Mouse (Mus musculus) forebrain, embryonic 10.5 days (tissue): ENCODE measurements around the gene Tet3. TPM values are rescaled to one million over a fixed set of nuclear protein-coding genes. Genes with fewer than 3 reads are reported as not detected.

Source experiments
- DNase-seq: peaks from one replicate; pipeline ENCODE4 v3.0.0-alpha.2; 2017; ENCODE audit warnings: low spot score; ENCODE audit errors: extremely low spot score
- H3K27ac ChIP-seq: fragments of 300-500 bp; sonication (generic); 2 replicates; pipeline ENCODE4 v1.5.1; 2016; ENCODE audit warnings: mild to moderate bottlenecking
- H3K27me3 ChIP-seq: fragments of 300-500 bp; sonication (generic); 2 replicates; pipeline ENCODE4 v1.6.1; 2016; ENCODE audit warnings: mild to moderate bottlenecking; ENCODE audit not compliant: poor library complexity, severe bottlenecking
- H3K36me3 ChIP-seq: fragments of 300-500 bp; sonication (generic); replicated peaks from 2 replicates; pipeline ENCODE4 v1.6.1; 2016; ENCODE audit warnings: mild to moderate bottlenecking, moderate library complexity
- H3K4me1 ChIP-seq: fragments of 300-500 bp; sonication (generic); 2 replicates; pipeline ENCODE4 v1.6.1; 2016
- H3K4me3 ChIP-seq: fragments of 300-500 bp; sonication (generic); 2 replicates; pipeline ENCODE4 v1.5.1; 2016; ENCODE audit warnings: mild to moderate bottlenecking, moderate library complexity
- H3K9me3 ChIP-seq: fragments of 300-500 bp; sonication (generic); 2 replicates; pipeline ENCODE4 v1.6.1; 2016; ENCODE audit warnings: mild to moderate bottlenecking, moderate library complexity
- WGBS: fragments of 180-500 bp; shearing (Covaris S2); methylation state at CpG from one replicate; pipeline ENCODE4 v1.1.7; 2016; 5-methylcytosine and 5-hydroxymethylcytosine counted together
- polyA plus RNA-seq: library from polyadenylated mRNA; unstranded; fragments of >200 nt; fragmentation: Nextera tagmentation; extraction: Ambion mirVana; gene quantifications from 2 replicates; pipeline ENCODE4 v1.2.1, GENCODE M21; 2016

The Tet3 gene
- polyA plus RNA-seq, 1 experiment from 2014 or later: 38.3 TPM

- H3K36me3 ChIP-seq: peaks cover 70% of the 10 kb centered on the region
- H3K9me3 ChIP-seq: no peaks in the 10 kb centered on the region
- WGBS: 41% methylated on average over 3 of the region's 3 CpGs
- no peak for DNase-seq
- peak overlapping the region; percentile 95 for H3K27ac ChIP-seq
- H3K27me3 ChIP-seq: no peaks in the 10 kb centered on the region
- peak overlapping the region; percentile 73 for H3K4me3 ChIP-seq
- H3K4me1 ChIP-seq: peaks cover 99% of the 10 kb centered on the region
These were observed 16.2 kb downstream of the Tet3 start for GRCm38 (mm10) chr6:83442639-83443038.

GRCm38 (mm10) chr6:83441259-83442061, 17.4 kb downstream of the Tet3 start:
- Histone ChIP-seq H3K4me1 (peaks cover 100% of the 10 kb centered on the region), H3K9me3 (no peaks in the 10 kb centered on the region), H3K36me3 (peaks cover 67% of the 10 kb centered on the region), H3K27me3 (no peaks in the 10 kb centered on the region), H3K4me3 (peak overlapping the region; percentile 73), H3K27ac (peak overlapping the region; percentile 95)
- under 1% methylated on average over 48 of the region's 48 CpGs for WGBS
- peak; percentile 83 for DNase-seq

- Histone ChIP-seq H3K4me3 (peak overlapping the region; percentile 73), H3K9me3 (no peaks in the 10 kb centered on the region), H3K27me3 (no peaks in the 10 kb centered on the region), H3K27ac (peak overlapping the region; percentile 95), H3K4me1 (peaks cover 100% of the 10 kb centered on the region), H3K36me3 (peaks cover 66% of the 10 kb centered on the region)
- 4% methylated on average over 26 of the region's 26 CpGs for WGBS
- peak; percentile 71 for DNase-seq
These were observed 18.2 kb downstream of the Tet3 start for GRCm38 (mm10) chr6:83440510-83441258.

GRCm38 (mm10) chr6:83440197-83440509, 18.7 kb downstream of the Tet3 start:
- no peak for DNase-seq
- WGBS: 19% methylated on average over 3 of the region's 3 CpGs
- H3K36me3 ChIP-seq: peaks cover 64% of the 10 kb centered on the region
- no peaks in the 10 kb centered on the region for H3K27me3 ChIP-seq
- H3K27ac ChIP-seq: peak overlapping the region; percentile 95
- no peaks in the 10 kb centered on the region for H3K9me3 ChIP-seq
- peaks cover 100% of the 10 kb centered on the region for H3K4me1 ChIP-seq
- peak overlapping the region; percentile 73 for H3K4me3 ChIP-seq

GRCm38 (mm10) chr6:83439781-83440180, 19.1 kb downstream of the Tet3 start:
- Histone ChIP-seq H3K4me1 (peaks cover 100% of the 10 kb centered on the region), H3K4me3 (peak overlapping the region; percentile 73), H3K9me3 (no peaks in the 10 kb centered on the region), H3K36me3 (peaks cover 64% of the 10 kb centered on the region), H3K27me3 (no peaks in the 10 kb centered on the region), H3K27ac (peak overlapping the region; percentile 95)
- 78% methylated on average over 5 of the region's 5 CpGs for WGBS
- DNase-seq: no peak

- DNase-seq: no peak
- peaks cover 65% of the 10 kb centered on the region for H3K36me3 ChIP-seq
- peaks cover 100% of the 10 kb centered on the region for H3K4me1 ChIP-seq
- H3K9me3 ChIP-seq: no peaks in the 10 kb centered on the region
- H3K27ac ChIP-seq: no peak overlapping the region
- peak overlapping the region; percentile 73; the same call in 1 of the 2 replicates for H3K4me3 ChIP-seq
- H3K27me3 ChIP-seq: no peaks in the 10 kb centered on the region
- WGBS: 82% methylated on average over 13 of the region's 13 CpGs
These were observed 19.6 kb downstream of the Tet3 start for GRCm38 (mm10) chr6:83439119-83439767.

- Histone ChIP-seq H3K9me3 (no peaks in the 10 kb centered on the region), H3K4me1 (peaks cover 100% of the 10 kb centered on the region), H3K36me3 (peaks cover 67% of the 10 kb centered on the region), H3K27ac (0 out of 2 replicates have a peak overlapping the region, but pooled peaks have one; percentile 5), H3K27me3 (no peaks in the 10 kb centered on the region), H3K4me3 (0 out of 2 replicates have a peak overlapping the region, but pooled peaks have one; percentile 73)
- WGBS: 93% methylated on average over 3 of the region's 3 CpGs
- no peak for DNase-seq
These were observed 20.3 kb downstream of the Tet3 start for GRCm38 (mm10) chr6:83438584-83438983.

- Histone ChIP-seq H3K36me3 (peaks cover 70% of the 10 kb centered on the region), H3K27me3 (no peaks in the 10 kb centered on the region), H3K27ac (no peak overlapping the region), H3K9me3 (no peaks in the 10 kb centered on the region), H3K4me1 (peaks cover 98% of the 10 kb centered on the region), H3K4me3 (peak overlapping the region; percentile 4; the same call in 1 of the 2 replicates)
- WGBS: 52% methylated on average over 3 of the region's 3 CpGs
- DNase-seq: no peak
These were observed 21.1 kb downstream of the Tet3 start for GRCm38 (mm10) chr6:83437802-83438201.

GRCm38 (mm10) chr6:83437225-83437624, 21.7 kb downstream of the Tet3 start:
- DNase-seq: no peak
- Histone ChIP-seq H3K4me3 (no peak overlapping the region), H3K4me1 (peaks cover 98% of the 10 kb centered on the region), H3K27ac (no peak overlapping the region), H3K36me3 (peaks cover 71% of the 10 kb centered on the region), H3K9me3 (no peaks in the 10 kb centered on the region), H3K27me3 (no peaks in the 10 kb centered on the region)
- 86% methylated on average over 3 of the region's 3 CpGs for WGBS

GRCm38 (mm10) chr6:83436547-83436946, 22.3 kb downstream of the Tet3 start:
- peaks cover 95% of the 10 kb centered on the region for H3K4me1 ChIP-seq
- no peak overlapping the region for H3K27ac ChIP-seq
- no peaks in the 10 kb centered on the region for H3K9me3 ChIP-seq
- H3K36me3 ChIP-seq: peaks cover 73% of the 10 kb centered on the region
- H3K27me3 ChIP-seq: no peaks in the 10 kb centered on the region
- WGBS: 81% methylated on average over 4 of the region's 4 CpGs
- no peak for DNase-seq
- no peak overlapping the region for H3K4me3 ChIP-seq

GRCm38 (mm10) chr6:83435174-83435573, 23.7 kb downstream of the Tet3 start:
- H3K36me3 ChIP-seq: peaks cover 77% of the 10 kb centered on the region
- no peaks in the 10 kb centered on the region for H3K27me3 ChIP-seq
- H3K27ac ChIP-seq: peak overlapping the region; percentile 80
- peak overlapping the region; percentile 7; the same call in 1 of the 2 replicates for H3K4me3 ChIP-seq
- no peaks in the 10 kb centered on the region for H3K9me3 ChIP-seq
- peak; percentile 59 for DNase-seq
- peaks cover 89% of the 10 kb centered on the region for H3K4me1 ChIP-seq
- 14% methylated on average over 5 of the region's 5 CpGs for WGBS

- WGBS: 95% methylated on average over 4 of the region's 4 CpGs
- Histone ChIP-seq H3K27me3 (no peaks in the 10 kb centered on the region), H3K9me3 (no peaks in the 10 kb centered on the region), H3K4me3 (no peak overlapping the region), H3K36me3 (peaks cover 75% of the 10 kb centered on the region), H3K27ac (no peak overlapping the region), H3K4me1 (peaks cover 89% of the 10 kb centered on the region)
- DNase-seq: no peak
These were observed 25.3 kb downstream of the Tet3 start for GRCm38 (mm10) chr6:83433546-83433945.
